Mouse (Mus musculus) CH12.LX (cell line): ENCODE data around the gene Gm37240. TPM values are rescaled to one million over a fixed set of nuclear protein-coding genes. Genes with fewer than 3 reads are reported as not detected.

Experiments used
- DNase-seq: peaks from one replicate; pipeline ENCODE4 v3.0.0-alpha.2; 2013; ENCODE audit errors: extremely low read depth
- H3K27ac ChIP-seq: 2 replicates; pipeline ENCODE4 v1.5.1; 2012; ENCODE audit warnings: low read depth, mild to moderate bottlenecking, control low read depth, moderate library complexity; ENCODE audit not compliant: insufficient read depth
- H3K27me3 ChIP-seq: replicated peaks from 2 replicates; pipeline ENCODE3; 2012; ENCODE audit warnings: inconsistent platforms
- H3K36me3 ChIP-seq, 2 experiments: replicated peaks in 1 of 2; 2 replicates each; pipeline versions ENCODE3 to v1.6.1; 2012; ENCODE audit warnings: inconsistent platforms in 1 of 2, low read length in 1 of 2, mild to moderate bottlenecking in 1 of 2, mixed read lengths in 1 of 2, moderate library complexity in 1 of 2; ENCODE audit not compliant: control insufficient read depth in 1 of 2, insufficient read depth in 1 of 2
- H3K4me1 ChIP-seq, 2 experiments: 2 replicates each; pipeline ENCODE4 v1.6.1; 2012; ENCODE audit warnings: inconsistent platforms in 1 of 2, moderate library complexity in 1 of 2; ENCODE audit not compliant: insufficient read depth in 2 of 2, control insufficient read depth in 1 of 2
- H3K4me2 ChIP-seq: 2 replicates; pipeline ENCODE4 v1.6.1; 2012; ENCODE audit warnings: low read depth, mild to moderate bottlenecking, control low read depth; ENCODE audit not compliant: poor library complexity, insufficient read depth, severe bottlenecking
- H3K4me3 ChIP-seq, 3 experiments: fragments of 150-350 bp in 1 of 3; sonication (generic) in 1 of 3; replicated peaks in 1 of 3; 2 replicates each; pipeline versions ENCODE3 to v1.5.1; 2011 to 2012; ENCODE audit warnings: low read depth in 2 of 3, low read length in 2 of 3, mild to moderate bottlenecking in 2 of 3, moderate library complexity in 2 of 3, control low read depth in 1 of 3, improper control_type of control experiment in 1 of 3, inconsistent platforms in 1 of 3, mixed read lengths in 1 of 3; ENCODE audit not compliant: poor library complexity in 1 of 3
- H3K79me2 ChIP-seq: replicated peaks from 2 replicates; pipeline ENCODE4 v1.6.1; 2012; ENCODE audit warnings: mild to moderate bottlenecking, moderate library complexity; ENCODE audit not compliant: control insufficient read depth, poor library complexity, insufficient read depth, severe bottlenecking; ENCODE audit errors: extremely low read depth
- H3K9ac ChIP-seq: 2 replicates; pipeline ENCODE4 v1.6.1; 2012; ENCODE audit warnings: low read depth, mild to moderate bottlenecking, control low read depth, moderate library complexity; ENCODE audit not compliant: insufficient read depth
- H3K9me3 ChIP-seq: replicated peaks from 2 replicates; pipeline ENCODE3; 2012; ENCODE audit warnings: low read length, inconsistent platforms, mixed read lengths
- CHD1 ChIP-seq: IDR thresholded peaks from 2 replicates; pipeline ENCODE4 v1.6.1; 2012; ENCODE audit warnings: low read depth, low read length, improper control_type of control experiment, inconsistent platforms
- ELF1 ChIP-seq: IDR thresholded peaks from 2 replicates; pipeline ENCODE4 v1.6.1; 2014; ENCODE audit warnings: low read depth, mild to moderate bottlenecking, inconsistent platforms, low read length, improper control_type of control experiment
- EP300 ChIP-seq: IDR thresholded peaks from 2 replicates; pipeline ENCODE4 v1.6.1; 2011; ENCODE audit warnings: low read length, improper control_type of control experiment
- ETS1 ChIP-seq: conservative IDR thresholded peaks from 2 replicates; pipeline ENCODE4 v1.6.1; 2012; ENCODE audit warnings: low read depth, mild to moderate bottlenecking, inconsistent platforms, low read length, improper control_type of control experiment, moderate library complexity
- KAT2A ChIP-seq: IDR thresholded peaks from 2 replicates; pipeline ENCODE4 v1.6.1; 2012; ENCODE audit warnings: low read length, improper control_type of control experiment, inconsistent platforms; ENCODE audit not compliant: insufficient replicate concordance
- MAX ChIP-seq: IDR thresholded peaks from 2 replicates; pipeline ENCODE4 v1.6.1; 2011; ENCODE audit warnings: low read length, improper control_type of control experiment
- MAZ ChIP-seq: IDR thresholded peaks from 2 replicates; pipeline ENCODE4 v1.6.1; 2012; ENCODE audit warnings: low read depth, mild to moderate bottlenecking, inconsistent platforms, low read length, improper control_type of control experiment, moderate library complexity
- NELFE ChIP-seq: IDR thresholded peaks from 2 replicates; pipeline ENCODE4 v1.6.1; 2011; ENCODE audit warnings: low read depth, low read length, improper control_type of control experiment
- NRF1 ChIP-seq: IDR thresholded peaks from 2 replicates; pipeline ENCODE4 v1.6.1; 2014; ENCODE audit warnings: low read depth, mild to moderate bottlenecking, inconsistent platforms, low read length, improper control_type of control experiment, moderate library complexity
- PAX5 ChIP-seq: IDR thresholded peaks from 2 replicates; pipeline ENCODE4 v1.6.1; 2012; ENCODE audit warnings: low read length, inconsistent platforms, mixed read lengths
- POLR2A ChIP-seq: IDR thresholded peaks from 2 replicates; pipeline ENCODE4 v1.6.1; 2011; ENCODE audit warnings: low read depth, mild to moderate bottlenecking, improper control_type of control experiment, low read length
- RAD21 ChIP-seq: IDR thresholded peaks from 2 replicates; pipeline ENCODE4 v1.6.1; 2011; ENCODE audit warnings: low read depth, mild to moderate bottlenecking, low read length, improper control_type of control experiment, moderate library complexity
- SIN3A ChIP-seq: IDR thresholded peaks from 2 replicates; pipeline ENCODE4 v1.6.1; 2012; ENCODE audit warnings: low read length, improper control_type of control experiment, inconsistent platforms
- SMC3 ChIP-seq: IDR thresholded peaks from 2 replicates; pipeline ENCODE4 v1.6.1; 2011; ENCODE audit warnings: low read depth, low read length, improper control_type of control experiment
- UBTF ChIP-seq: IDR thresholded peaks from 2 replicates; pipeline ENCODE4 v1.6.1; 2012; ENCODE audit warnings: low read depth, mild to moderate bottlenecking, inconsistent platforms, low read length, improper control_type of control experiment, moderate library complexity
- USF1 ChIP-seq: IDR thresholded peaks from 2 replicates; pipeline ENCODE4 v1.6.1; 2014; ENCODE audit warnings: low read depth, mild to moderate bottlenecking, inconsistent platforms, low read length, improper control_type of control experiment
- USF2 ChIP-seq: conservative IDR thresholded peaks from 2 replicates; pipeline ENCODE4 v1.6.1; 2011; ENCODE audit warnings: low read depth, low read length, improper control_type of control experiment
- ZKSCAN1 ChIP-seq: IDR thresholded peaks from 2 replicates; pipeline ENCODE4 v1.6.1; 2012; ENCODE audit warnings: low read depth, inconsistent platforms, low read length, improper control_type of control experiment, borderline replicate concordance
- ZMIZ1 ChIP-seq: IDR thresholded peaks from 2 replicates; pipeline ENCODE4 v1.6.1; 2012; ENCODE audit warnings: low read depth, mild to moderate bottlenecking, inconsistent platforms, low read length, improper control_type of control experiment
- ZNF384 ChIP-seq: IDR thresholded peaks from 2 replicates; pipeline ENCODE4 v1.6.1; 2012; ENCODE audit warnings: low read depth, low read length, improper control_type of control experiment, inconsistent platforms
- dilution Hi-C: fragments of 300-500 bp; cut with MboI; formaldehyde crosslinking; loops from 2 replicates; pipeline ENCODE4 v1.14.3; 2020; ENCODE audit warnings: low sequenced_read_pairs; ENCODE audit not compliant: extremely low pct_unique_long_range_greater_than_20kb, extremely low pct_ligation_motif_present
- in situ Hi-C: fragments of 300-500 bp; cut with MboI; formaldehyde crosslinking; loops from 3 replicates; pipeline ENCODE4 v1.14.3; 2019; ENCODE audit warnings: low sequenced_read_pairs, low pct_ligation_motif_present, low pct_unique_long_range_greater_than_20kb, mixed read lengths
- polyA plus RNA-seq: library from polyadenylated mRNA; unstranded; fragments of >175 nt; gene quantifications from 2 replicates; pipeline ENCODE4 v1.2.1, GENCODE M21; 2012; ENCODE audit warnings: low read depth; ENCODE audit not compliant: insufficient read length
- total RNA-seq, 2 experiments: library from RNA; depleted of rRNA; stranded (reverse); fragments of 300-350 nt in 1 of 2; fragments of >200 nt in 1 of 2; gene quantifications; 2 replicates each; pipeline ENCODE4 v1.2.3; 2012 to 2014

Gm37240 gene
- total and polyA plus RNA-seq, 3 experiments, result 0.08 to 0.19 (median 0.14) TPM

- in situ Hi-C loops, result no loop called here
- Histone ChIP-seq H3K79me2 (no peaks in the 10 kb centered on the region), H3K9me3 (no peaks in the 10 kb centered on the region), H3K27ac (no peak overlapping the region), H3K9ac (no peak overlapping the region), H3K4me1 (peaks cover 0 to 6% of the 10 kb centered on the region in 2 experiments; a peak in 1 of 4 replicates), H3K4me2 (no peak overlapping the region), H3K36me3 (peaks cover 8 to 34% of the 10 kb centered on the region in 2 experiments), H3K27me3 (no peaks in the 10 kb centered on the region), H3K4me3 (no peak overlapping the region)
- no peak for TF ChIP-seq ZMIZ1
- no peak for TF ChIP-seq PAX5
- TF ChIP-seq EP300, result no peak
- TF ChIP-seq USF1, result no peak
- no peak for TF ChIP-seq MAZ
- TF ChIP-seq ZNF384, result no peak
- no peak for TF ChIP-seq POLR2A
- no peak for TF ChIP-seq SMC3
- no peak for TF ChIP-seq ETS1
- no peak for TF ChIP-seq KAT2A
- no peak for TF ChIP-seq SIN3A
- no peak for TF ChIP-seq UBTF
- no peak for TF ChIP-seq ZKSCAN1
- no peak for TF ChIP-seq USF2
- no peak for TF ChIP-seq NRF1
- no peak for TF ChIP-seq MAX
- no peak for TF ChIP-seq ELF1
- no peak for TF ChIP-seq NELFE
- no peak for DNase-seq
- dilution Hi-C loops, result no loop called here
Measured at GRCm38 (mm10) chr3:84505193-84505592, 1382.1 kb downstream of the Gm37240 start.

- H3K4me3 ChIP-seq, result no peak overlapping the region
- no peak overlapping the region for H3K27ac ChIP-seq
- no peak overlapping the region for H3K9ac ChIP-seq
- no peaks in the 10 kb centered on the region for H3K79me2 ChIP-seq
- peaks cover 0 to 6% of the 10 kb centered on the region in 2 experiments; a peak in 1 of 4 replicates for H3K4me1 ChIP-seq
- DNase-seq, result no peak
- H3K36me3 ChIP-seq, result peaks cover 8 to 37% of the 10 kb centered on the region in 2 experiments
- dilution Hi-C loops (no loop called here), in situ Hi-C loops (no loop called here)
- H3K4me2 ChIP-seq, result no peak overlapping the region
- TF ChIP-seq USF1 (no peak), USF2 (no peak), SIN3A (no peak), CHD1 (no peak), ZKSCAN1 (no peak), RAD21 (no peak), MAZ (no peak)
- no peaks in the 10 kb centered on the region for H3K9me3 ChIP-seq
- no peaks in the 10 kb centered on the region for H3K27me3 ChIP-seq
Measured at GRCm38 (mm10) chr3:84504291-84504690, 1383.0 kb downstream of the Gm37240 start.
